Mouse (Mus musculus) liver, embryonic 16.5 days (tissue): ENCODE data around the gene Fam102a. TPM values are rescaled to one million over a fixed set of nuclear protein-coding genes. Genes with fewer than 3 reads are reported as not detected.

Source experiments
- ATAC-seq: fragments of 200-750 bp; cut with Nextera tagmentation; 2 replicates; pipeline ENCODE4 v1.8.0; 2017; ENCODE audit warnings: low read depth, mild to moderate bottlenecking, moderate number of reproducible peaks, moderate library complexity
- H3K27ac ChIP-seq: fragments of 300-500 bp; sonication (generic); 2 replicates; pipeline ENCODE4 v1.5.1; 2014; ENCODE audit warnings: mild to moderate bottlenecking, low read length
- H3K27me3 ChIP-seq: fragments of 300-500 bp; sonication (generic); 2 replicates; pipeline ENCODE4 v1.6.1; 2014; ENCODE audit warnings: low read depth, low read length, mixed read lengths; ENCODE audit not compliant: control insufficient read depth, insufficient read depth
- H3K36me3 ChIP-seq: fragments of 300-500 bp; sonication (generic); 2 replicates; pipeline ENCODE4 v1.6.1; 2014; ENCODE audit warnings: mild to moderate bottlenecking; ENCODE audit not compliant: control insufficient read depth, insufficient read depth
- H3K4me1 ChIP-seq: fragments of 300-500 bp; sonication (generic); 2 replicates; pipeline ENCODE4 v1.6.1; 2014; ENCODE audit warnings: low read depth, low read length, mixed read lengths; ENCODE audit not compliant: control insufficient read depth
- H3K4me2 ChIP-seq: fragments of 300-500 bp; sonication (generic); 2 replicates; pipeline ENCODE4 v1.6.1; 2014; ENCODE audit warnings: low read depth, low read length, mixed read lengths
- H3K4me3 ChIP-seq: fragments of 300-500 bp; sonication (generic); 2 replicates; pipeline ENCODE4 v1.5.1; 2014; ENCODE audit warnings: low read depth, mild to moderate bottlenecking, low read length
- H3K9ac ChIP-seq: fragments of 300-500 bp; sonication (generic); 2 replicates; pipeline ENCODE4 v1.6.1; 2014; ENCODE audit warnings: low read depth, low read length
- H3K9me3 ChIP-seq: fragments of 300-500 bp; sonication (generic); replicated peaks from 2 replicates; pipeline ENCODE4 v1.6.1; 2016; ENCODE audit warnings: low read length; ENCODE audit not compliant: control insufficient read depth
- WGBS: fragments of 180-500 bp; shearing (Covaris S2); extraction: QIAGEN DNeasy Blood & Tissue Kit; methylation state at CpG from one replicate; pipeline ENCODE4 v1.1.7; 2014; ENCODE audit not compliant: insufficient replicate concordance; 5-methylcytosine and 5-hydroxymethylcytosine counted together
- polyA plus RNA-seq: library from polyadenylated mRNA; unstranded; fragments of >200 nt; fragmentation: Nextera tagmentation; extraction: Ambion mirVana; gene quantifications from 2 replicates; pipeline ENCODE4 v1.2.1, GENCODE M21; 2015

The Fam102a gene
- polyA plus RNA-seq, 1 experiment from 2014 or later, result 1.6 TPM

DNA sequence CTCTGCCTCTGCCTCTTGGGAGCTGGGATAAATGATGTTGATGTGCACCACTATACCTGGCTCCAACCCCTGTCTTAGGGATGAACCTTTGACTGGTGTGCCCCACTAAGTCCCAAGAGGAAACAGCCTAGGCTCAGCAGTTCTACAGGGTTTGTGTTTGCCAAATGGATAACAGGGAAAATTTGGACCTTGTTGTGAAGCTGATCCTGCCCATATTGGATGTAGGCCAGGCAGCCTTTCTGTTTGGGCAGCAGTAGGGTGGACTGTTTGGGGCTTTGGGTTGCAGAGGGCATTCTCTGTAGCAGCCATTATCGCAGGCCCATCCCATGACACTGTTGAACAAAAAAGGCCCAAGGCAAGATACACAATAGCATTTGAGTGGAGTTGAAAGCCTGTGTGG is 11.8 kb downstream of the Fam102a start:
- Histone ChIP-seq H3K4me2 (no peak overlapping the region), H3K9ac (no peak overlapping the region), H3K9me3 (no peaks in the 10 kb centered on the region), H3K36me3 (no peaks in the 10 kb centered on the region), H3K27me3 (no peaks in the 10 kb centered on the region), H3K4me3 (no peak overlapping the region), H3K27ac (no peak overlapping the region), H3K4me1 (no peaks in the 10 kb centered on the region)
- 72% methylated on average over 1 of the region's 1 CpGs for WGBS
- ATAC-seq, result no peak

DNA sequence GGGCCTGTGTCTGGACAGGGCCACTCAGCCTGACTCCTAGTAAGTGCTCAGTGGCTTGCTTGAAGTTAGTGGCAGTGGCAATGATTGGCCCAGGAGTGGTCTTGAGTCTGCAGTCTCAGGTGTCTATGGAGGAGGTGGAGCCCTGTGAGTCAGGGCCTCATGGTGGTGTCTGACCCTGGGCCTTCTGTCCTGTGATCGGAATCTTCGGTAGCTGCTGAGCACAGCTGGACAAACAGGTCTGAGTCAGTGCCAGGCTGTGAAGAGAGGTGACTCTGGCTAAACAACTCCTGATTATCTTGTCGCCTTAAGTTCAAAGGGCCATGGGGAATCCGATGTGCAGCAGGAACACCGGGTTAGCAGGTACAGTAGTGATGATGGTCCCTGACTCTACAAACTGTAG is 12.2 kb downstream of the Fam102a start:
- ATAC-seq, result no peak

DNA sequence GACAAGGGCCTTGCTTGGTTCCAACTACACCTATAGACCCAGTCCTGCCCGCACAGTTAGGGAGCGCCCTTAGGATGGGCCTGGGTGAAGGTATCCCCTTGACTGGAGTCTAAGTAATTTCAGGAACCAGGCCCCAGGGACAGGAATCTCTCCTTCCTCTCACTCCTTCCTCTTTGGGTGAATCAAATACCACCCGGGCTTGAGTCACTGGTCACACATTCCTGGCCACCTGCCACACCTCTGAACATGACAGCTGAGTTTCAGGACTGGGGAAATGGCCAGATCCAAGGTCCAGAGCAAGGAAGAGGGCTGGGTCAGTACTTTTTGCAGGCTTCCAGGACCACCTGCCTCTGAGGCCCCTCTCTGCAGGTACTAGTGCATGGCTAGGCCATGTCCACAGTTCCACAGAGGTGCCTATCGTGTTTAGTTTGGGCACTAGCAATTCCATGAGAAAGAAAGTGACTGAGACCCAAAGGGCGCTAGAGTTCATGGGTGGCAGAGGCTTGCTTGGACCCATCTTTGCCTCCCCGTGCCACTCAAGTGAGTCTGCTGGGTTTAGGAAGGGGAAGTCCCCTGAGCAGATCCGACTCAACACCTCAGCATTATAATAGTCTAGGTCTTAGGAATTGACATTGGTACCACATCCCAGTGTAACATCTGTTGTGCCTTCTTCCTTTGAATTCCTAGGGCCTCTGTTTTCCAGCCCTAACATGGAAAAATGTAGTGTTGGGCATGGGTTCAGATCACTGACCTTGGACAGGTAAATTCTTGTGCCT is 13.0 kb downstream of the Fam102a start:
- Histone ChIP-seq H3K36me3 (no peaks in the 10 kb centered on the region), H3K9me3 (no peaks in the 10 kb centered on the region), H3K4me2 (no peak overlapping the region), H3K9ac (no peak overlapping the region), H3K27me3 (no peaks in the 10 kb centered on the region), H3K27ac (no peak overlapping the region), H3K4me3 (no peak overlapping the region), H3K4me1 (no peaks in the 10 kb centered on the region)
- ATAC-seq, result no peak
- WGBS, result 57% methylated on average over 7 of the region's 7 CpGs

More for the DNA sequence above, 12.2 kb downstream of the Fam102a start:
- Histone ChIP-seq H3K4me2 (no peak overlapping the region), H3K9ac (no peak overlapping the region), H3K4me1 (no peaks in the 10 kb centered on the region), H3K27me3 (no peaks in the 10 kb centered on the region), H3K36me3 (no peaks in the 10 kb centered on the region), H3K4me3 (no peak overlapping the region), H3K9me3 (no peaks in the 10 kb centered on the region), H3K27ac (no peak overlapping the region)
- WGBS, result 63% methylated on average over 5 of the region's 5 CpGs

DNA sequence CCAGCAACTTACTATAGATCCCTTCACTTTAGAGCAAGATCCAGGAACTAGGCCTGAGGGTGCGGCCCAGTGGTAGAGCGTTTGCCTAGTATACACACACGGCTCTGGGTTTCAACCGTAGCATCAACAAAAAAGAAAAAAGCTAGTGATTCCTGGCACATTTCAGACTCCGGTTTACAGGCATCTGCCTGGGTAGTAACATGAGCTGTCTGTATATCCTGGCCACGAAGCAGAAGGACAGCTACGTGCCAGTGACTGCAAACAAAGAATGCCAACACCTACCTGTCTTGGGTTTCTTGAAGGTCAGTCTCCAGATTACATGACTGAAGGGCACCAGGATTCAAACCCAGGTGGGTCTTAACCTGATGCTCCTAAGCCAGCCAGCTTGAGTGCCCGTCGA is 14.0 kb downstream of the Fam102a start:
- Histone ChIP-seq H3K36me3 (no peaks in the 10 kb centered on the region), H3K4me2 (no peak overlapping the region), H3K4me3 (no peak overlapping the region), H3K9ac (no peak overlapping the region), H3K9me3 (no peaks in the 10 kb centered on the region), H3K27ac (no peak overlapping the region), H3K4me1 (no peaks in the 10 kb centered on the region), H3K27me3 (no peaks in the 10 kb centered on the region)
- 74% methylated on average over 9 of the region's 9 CpGs for WGBS
- ATAC-seq, result no peak

DNA sequence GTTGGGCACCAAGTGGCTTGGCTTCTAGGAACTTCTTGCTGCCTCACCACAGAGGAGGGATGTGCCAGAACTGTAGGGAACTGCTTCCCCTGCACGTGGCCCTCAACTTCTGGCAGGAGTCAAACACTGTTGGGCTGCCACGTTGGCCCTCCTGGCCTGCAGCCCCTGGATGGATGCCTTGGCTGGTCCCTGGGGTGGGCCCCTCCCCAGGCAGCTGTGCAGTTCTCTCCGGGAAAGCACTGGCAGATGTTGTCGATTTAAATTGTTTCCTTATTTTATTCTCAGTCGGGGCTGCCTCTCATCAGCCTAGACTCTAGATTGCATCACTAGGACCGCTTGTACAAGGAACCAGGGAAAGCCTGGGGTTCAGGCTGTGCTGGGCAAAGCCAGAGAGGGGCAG is 14.6 kb downstream of the Fam102a start:
- WGBS, result 40% methylated on average over 6 of the region's 6 CpGs
- Histone ChIP-seq H3K4me3 (no peak overlapping the region), H3K4me2 (no peak overlapping the region), H3K9ac (no peak overlapping the region), H3K9me3 (no peaks in the 10 kb centered on the region), H3K4me1 (no peaks in the 10 kb centered on the region), H3K36me3 (no peaks in the 10 kb centered on the region), H3K27ac (no peak overlapping the region), H3K27me3 (no peaks in the 10 kb centered on the region)
- no peak for ATAC-seq

DNA sequence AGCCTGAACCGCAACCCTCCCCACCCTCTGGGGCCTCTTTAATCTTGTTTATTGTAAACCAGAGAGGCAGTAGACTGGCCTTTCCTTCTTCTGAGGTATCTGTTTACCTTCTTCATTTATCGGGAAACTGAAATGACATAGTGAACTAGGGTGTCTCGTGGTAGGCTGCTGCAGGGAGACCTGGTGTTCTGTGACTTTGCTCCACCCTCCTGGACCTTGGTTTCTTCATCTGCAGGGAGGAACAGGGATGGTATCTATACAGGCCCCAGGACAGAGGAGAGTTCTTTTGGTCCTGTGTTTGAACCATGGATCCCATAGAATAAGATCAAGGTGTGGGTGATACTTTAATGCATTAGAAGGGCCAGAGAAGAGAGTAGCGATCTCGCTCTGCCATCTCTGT is 16.1 kb downstream of the Fam102a start:
- Histone ChIP-seq H3K4me1 (no peaks in the 10 kb centered on the region), H3K4me3 (no peak overlapping the region), H3K27me3 (no peaks in the 10 kb centered on the region), H3K27ac (no peak overlapping the region), H3K9ac (no peak overlapping the region), H3K36me3 (no peaks in the 10 kb centered on the region), H3K4me2 (no peak overlapping the region), H3K9me3 (no peaks in the 10 kb centered on the region)
- no peak for ATAC-seq
- 63% methylated on average over 5 of the region's 5 CpGs for WGBS

DNA sequence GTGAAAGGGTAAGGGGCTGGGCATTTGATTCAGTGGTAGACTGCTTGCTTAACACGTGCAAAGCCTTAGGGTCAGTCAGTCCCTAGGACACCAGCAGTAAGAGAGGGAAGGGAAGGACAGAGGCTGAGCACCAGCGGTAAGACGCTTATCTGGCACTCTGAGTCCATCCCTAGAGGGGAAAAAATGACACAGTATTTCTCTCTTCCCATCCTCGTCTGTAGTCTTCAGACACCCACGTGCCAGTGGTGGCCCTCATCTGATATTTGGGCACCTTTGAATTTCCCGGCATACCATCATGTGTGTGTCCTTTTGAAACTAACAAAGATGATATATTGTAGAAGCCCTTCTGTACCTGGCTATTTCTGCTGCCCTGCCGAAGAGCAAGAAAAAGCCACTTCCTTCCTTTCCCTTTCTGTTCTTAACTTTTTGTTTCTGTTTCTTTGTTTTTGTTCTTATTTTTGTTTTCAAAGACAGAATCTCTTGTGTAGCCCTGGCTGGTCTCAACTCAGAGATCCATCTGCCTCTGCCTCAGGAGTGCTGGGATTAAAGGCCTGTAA is 18.5 kb downstream of the Fam102a start:
- no peaks in the 10 kb centered on the region for H3K9me3 ChIP-seq
- H3K9ac ChIP-seq, result no peak overlapping the region
- no peaks in the 10 kb centered on the region for H3K4me1 ChIP-seq
- 19% methylated on average over 7 of the region's 7 CpGs for WGBS
- no peaks in the 10 kb centered on the region for H3K27me3 ChIP-seq
- H3K27ac ChIP-seq, result no peak overlapping the region
- no peak overlapping the region for H3K4me3 ChIP-seq
- H3K36me3 ChIP-seq, result no peaks in the 10 kb centered on the region
- no peak overlapping the region for H3K4me2 ChIP-seq
- ATAC-seq, result no peak

DNA sequence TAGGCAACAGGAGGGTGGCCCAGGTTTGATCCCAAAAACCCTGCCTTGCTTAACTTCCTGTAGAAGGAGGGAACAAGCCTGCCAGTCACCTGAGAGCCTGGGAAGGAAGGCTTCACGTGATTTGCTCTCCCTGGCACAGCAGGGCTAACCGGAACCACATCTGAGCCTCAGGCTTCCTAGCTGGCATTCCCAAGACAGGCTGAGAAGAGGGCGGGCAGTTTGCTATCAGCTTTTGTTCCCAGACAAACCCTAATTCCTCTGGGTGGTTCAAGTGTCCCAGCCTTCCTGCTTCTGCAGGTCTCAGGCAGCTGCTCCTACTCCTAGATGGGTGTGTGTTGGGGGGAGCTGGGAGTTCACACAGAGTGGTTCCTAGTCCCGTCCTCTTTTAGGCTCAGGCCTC is 20.4 kb downstream of the Fam102a start:
- no peak overlapping the region for H3K4me2 ChIP-seq
- H3K4me1 ChIP-seq, result no peaks in the 10 kb centered on the region; the same call in 1 of the 2 replicates
- H3K9ac ChIP-seq, result no peak overlapping the region
- H3K27ac ChIP-seq, result no peak overlapping the region
- 49% methylated on average over 4 of the region's 4 CpGs for WGBS
- no peak for ATAC-seq
- no peak overlapping the region for H3K4me3 ChIP-seq
- no peaks in the 10 kb centered on the region for H3K36me3 ChIP-seq
- H3K27me3 ChIP-seq, result no peaks in the 10 kb centered on the region
- H3K9me3 ChIP-seq, result no peaks in the 10 kb centered on the region

DNA sequence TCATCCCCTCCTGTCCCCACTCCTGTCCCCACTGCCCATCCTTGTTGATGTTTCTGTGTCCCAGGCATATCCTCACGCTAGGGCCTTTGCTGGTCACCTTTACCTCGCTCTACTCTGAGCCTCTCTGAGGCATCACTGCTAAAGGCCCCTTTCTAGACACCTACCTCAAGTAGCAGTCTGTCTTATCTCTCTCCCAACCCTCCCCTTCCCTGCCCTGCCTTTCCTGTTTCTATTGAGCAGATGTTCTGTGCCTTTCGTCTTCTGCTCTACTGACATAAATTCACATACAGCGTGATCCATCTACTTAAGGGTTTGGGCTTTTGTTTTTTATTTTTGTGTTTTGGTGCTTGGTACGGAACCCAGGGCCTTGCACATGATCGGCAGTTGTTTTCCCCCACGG is 20.9 kb downstream of the Fam102a start:
- Histone ChIP-seq H3K9ac (no peak overlapping the region), H3K4me1 (no peaks in the 10 kb centered on the region; the same call in 1 of the 2 replicates), H3K9me3 (no peaks in the 10 kb centered on the region), H3K27me3 (no peaks in the 10 kb centered on the region), H3K27ac (no peak overlapping the region), H3K4me3 (no peak overlapping the region), H3K36me3 (no peaks in the 10 kb centered on the region), H3K4me2 (no peak overlapping the region)
- WGBS, result 46% methylated on average over 7 of the region's 7 CpGs
- no peak for ATAC-seq
